Mouse (Mus musculus): ENCODE results near the gene Timm29.

DNA sequence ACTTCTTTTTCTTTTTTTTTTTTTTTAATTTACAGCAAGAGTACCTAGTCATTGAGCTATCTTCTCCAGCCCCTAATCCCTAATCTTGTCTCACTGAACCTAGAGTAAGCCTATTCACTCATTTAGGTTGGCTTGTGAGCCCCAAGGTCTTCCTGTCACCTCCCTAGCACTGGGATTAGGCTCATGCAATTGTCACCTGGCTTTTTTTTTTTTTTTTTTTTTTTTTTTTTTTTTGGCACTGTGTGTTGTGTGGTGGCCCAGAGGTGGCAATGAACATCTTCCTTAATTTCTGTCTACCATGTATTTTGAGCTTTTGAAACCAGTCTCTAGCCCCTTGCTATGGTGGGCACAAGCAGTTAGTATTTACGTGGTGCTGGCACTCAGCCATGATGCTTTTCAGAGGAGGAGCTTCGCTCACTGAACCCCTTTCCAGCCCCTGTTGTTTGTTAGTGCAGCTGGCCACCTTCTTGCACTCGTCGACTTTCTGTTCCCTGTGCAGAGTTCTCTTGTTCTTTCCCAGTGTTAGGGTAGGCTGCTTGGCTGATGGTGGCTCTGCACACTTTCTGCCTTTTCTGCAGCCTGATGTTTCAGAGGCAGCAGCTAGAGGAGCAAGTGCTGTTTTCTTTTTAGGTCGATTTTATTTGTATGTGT lies 34.7 kb downstream of the Timm29 start:
- no peak for TF ChIP-seq TAL1 (IDR thresholded peaks at IDR 0.05; ENCODE audit: low read length)
- no peak for TF ChIP-seq GATA1 (IDR thresholded peaks at IDR 0.05; ENCODE audit: low read length)

Measured in erythroblast, embryonic 14.5 days (primary cell).